Mouse (Mus musculus) embryonic facial prominence, embryonic 13.5 days (tissue): ENCODE measurements at regions not wholly inside any gene's neighbourhood (a gene's known extent, or its start where the extent isn't known, plus 50 kb on each side); places are given as distances from the start of the nearest gene placed in this dataset. TPM values are rescaled to one million over a fixed set of nuclear protein-coding genes. Genes with fewer than 3 reads are reported as not detected.

Experiments
- ATAC-seq: fragments of 200-750 bp; cut with Nextera tagmentation; 2 replicates; pipeline ENCODE4 v1.8.0; 2017; ENCODE audit warnings: low read depth; ENCODE audit not compliant: insufficient number of reproducible peaks, insufficient read depth, low FRiP score, low TSS enrichment
- H3K27ac ChIP-seq: fragments of 300-500 bp; sonication (generic); 2 replicates; pipeline ENCODE4 v1.5.1; 2015; ENCODE audit warnings: moderate library complexity, mild to moderate bottlenecking, inconsistent platforms
- H3K27me3 ChIP-seq: fragments of 300-500 bp; sonication (generic); 2 replicates; pipeline ENCODE4 v1.6.1; 2015; ENCODE audit warnings: mild to moderate bottlenecking, inconsistent platforms
- H3K36me3 ChIP-seq: fragments of 300-500 bp; sonication (generic); 2 replicates; pipeline ENCODE4 v1.6.1; 2015; ENCODE audit warnings: mild to moderate bottlenecking, inconsistent platforms
- H3K4me1 ChIP-seq: fragments of 300-500 bp; sonication (generic); 2 replicates; pipeline ENCODE4 v1.6.1; 2015; ENCODE audit warnings: inconsistent platforms
- H3K4me2 ChIP-seq: fragments of 300-500 bp; sonication (generic); 2 replicates; pipeline ENCODE4 v1.6.1; 2015; ENCODE audit warnings: moderate library complexity, mild to moderate bottlenecking, inconsistent platforms
- H3K4me3 ChIP-seq: fragments of 300-500 bp; sonication (generic); 2 replicates; pipeline ENCODE4 v1.5.1; 2015; ENCODE audit warnings: mild to moderate bottlenecking, inconsistent platforms
- H3K9ac ChIP-seq: fragments of 300-500 bp; sonication (generic); 2 replicates; pipeline ENCODE4 v1.6.1; 2015; ENCODE audit warnings: mild to moderate bottlenecking, inconsistent platforms
- H3K9me3 ChIP-seq: fragments of 300-500 bp; sonication (generic); 2 replicates; pipeline ENCODE4 v1.6.1; 2016; ENCODE audit warnings: inconsistent platforms
- WGBS: fragments of 180-500 bp; shearing (Covaris S2); methylation state at CpG from one replicate; pipeline ENCODE4 v1.1.7; 2015; ENCODE audit warnings: mixed read lengths; 5-methylcytosine and 5-hydroxymethylcytosine counted together
- microRNA-seq: library from miRNA; unstranded; fragments of <30 nt; microRNA quantifications from one replicate; pipeline ENCODE4, GENCODE M21; 2016

GRCm38 (mm10) chr3:137798769-137799168, 65.5 kb upstream of the H2afz start:
- no peak for ATAC-seq
- Histone ChIP-seq H3K4me2 (no peak overlapping the region), H3K27ac (no peak overlapping the region), H3K4me1 (no peaks in the 10 kb centered on the region; the same call in 1 of the 2 replicates), H3K4me3 (no peak overlapping the region), H3K9me3 (no peaks in the 10 kb centered on the region), H3K27me3 (no peaks in the 10 kb centered on the region), H3K9ac (no peak overlapping the region), H3K36me3 (no peaks in the 10 kb centered on the region)
- 86% methylated on average over 4 of the region's 4 CpGs for WGBS

- Histone ChIP-seq H3K4me2 (no peak overlapping the region), H3K9ac (no peak overlapping the region), H3K36me3 (no peaks in the 10 kb centered on the region), H3K9me3 (no peaks in the 10 kb centered on the region), H3K27me3 (no peaks in the 10 kb centered on the region), H3K27ac (no peak overlapping the region), H3K4me1 (no peaks in the 10 kb centered on the region), H3K4me3 (no peak overlapping the region)
- 54% methylated on average over 6 of the region's 6 CpGs for WGBS
- no peak for ATAC-seq
These were observed 62.8 kb upstream of the H2afz start for GRCm38 (mm10) chr3:137801402-137802020.

DNA sequence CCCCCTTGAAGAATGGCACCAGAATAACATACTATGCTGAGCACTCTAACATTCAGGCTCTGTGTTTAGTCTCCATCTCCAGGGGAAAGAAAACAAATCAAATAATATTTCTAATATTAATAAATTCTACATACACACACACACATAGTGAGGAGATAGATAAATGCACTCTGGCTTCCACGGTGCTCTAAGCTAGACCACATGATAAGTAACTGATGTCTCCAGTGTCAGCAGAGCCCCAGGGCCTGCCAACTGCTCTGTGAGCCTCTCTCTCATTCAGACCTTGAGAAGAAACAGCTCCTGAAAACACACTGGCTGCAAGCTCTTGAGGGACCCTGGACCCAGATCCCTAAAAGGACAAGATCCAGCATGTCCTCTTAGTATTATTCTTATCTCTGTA, 56.9 kb upstream of the H2afz start:
- Histone ChIP-seq H3K4me2 (no peak overlapping the region), H3K4me3 (no peak overlapping the region), H3K9ac (no peak overlapping the region), H3K4me1 (no peaks in the 10 kb centered on the region), H3K27ac (no peak overlapping the region), H3K9me3 (no peaks in the 10 kb centered on the region), H3K27me3 (no peaks in the 10 kb centered on the region), H3K36me3 (no peaks in the 10 kb centered on the region)
- ATAC-seq = no peak
- 28% methylated on average over 1 of the region's 1 CpGs for whole genome bisulfite sequencing

DNA sequence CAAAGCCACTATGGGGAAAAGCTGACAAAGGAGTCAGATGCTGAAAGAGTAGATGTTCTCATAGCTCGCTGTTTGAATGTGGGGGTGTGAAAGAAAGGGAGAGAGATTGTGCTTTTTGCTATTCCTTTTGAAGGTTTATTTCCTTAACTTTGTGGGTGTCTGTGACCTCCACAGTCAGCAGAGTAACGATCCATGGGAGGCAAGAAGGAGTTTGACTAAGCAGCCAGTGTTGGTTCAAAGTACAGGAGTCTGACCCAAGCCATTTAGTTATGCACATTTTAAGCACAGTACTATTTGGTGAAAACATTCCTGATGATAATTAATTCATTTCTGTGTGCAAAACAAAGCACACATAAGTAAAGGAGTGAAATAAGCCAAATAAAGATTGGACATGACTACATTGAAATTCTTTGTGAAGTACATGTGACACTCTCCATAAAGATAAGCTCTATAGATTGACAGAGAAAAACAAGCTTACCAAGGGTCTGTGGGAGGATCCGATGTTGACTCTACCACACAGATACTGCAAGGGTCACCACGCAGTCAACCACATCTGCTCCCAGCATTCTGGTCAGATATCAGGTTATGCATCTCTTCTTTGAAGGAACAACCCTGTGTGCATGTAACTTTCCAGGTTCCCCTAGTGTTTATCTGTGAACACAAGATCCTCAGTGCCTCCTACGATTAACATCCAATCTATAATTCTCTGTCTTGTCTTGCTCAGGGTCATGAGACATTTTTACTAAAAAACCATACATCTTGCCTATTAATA, 56.2 kb upstream of the H2afz start:
- no peak overlapping the region for H3K4me3 ChIP-seq
- no peaks in the 10 kb centered on the region for H3K4me1 ChIP-seq
- WGBS = 80% methylated on average over 5 of the region's 5 CpGs
- ATAC-seq = no peak
- no peaks in the 10 kb centered on the region for H3K9me3 ChIP-seq
- no peak overlapping the region for H3K27ac ChIP-seq
- H3K27me3 ChIP-seq = no peaks in the 10 kb centered on the region
- H3K4me2 ChIP-seq = no peak overlapping the region
- H3K36me3 ChIP-seq = no peaks in the 10 kb centered on the region
- H3K9ac ChIP-seq = no peak overlapping the region

GRCm38 (mm10) chr3:137810123-137810522, 54.2 kb upstream of the H2afz start:
- Histone ChIP-seq H3K27ac (no peak overlapping the region), H3K4me2 (no peak overlapping the region), H3K4me3 (no peak overlapping the region), H3K9me3 (no peaks in the 10 kb centered on the region), H3K4me1 (no peaks in the 10 kb centered on the region), H3K36me3 (no peaks in the 10 kb centered on the region), H3K9ac (no peak overlapping the region), H3K27me3 (no peaks in the 10 kb centered on the region)
- WGBS = 81% methylated on average over 3 of the region's 3 CpGs
- ATAC-seq = no peak

Small RNA genes in the stretch of these regions (microRNA-seq; reads per million reads assigned to microRNA genes)
- not detected for gene Mir6380
